Mouse (Mus musculus): ENCODE data around the gene Gtf2ird1. TPM values are rescaled to one million over a fixed set of nuclear protein-coding genes. Genes with fewer than 3 reads are reported as not detected.

Gene Gtf2ird1
- polyA plus RNA-seq, 1 experiment = 94.2 TPM

GRCm38 (mm10) chr5:134321699-134322098 is 134.8 kb downstream of the Gtf2ird1 start:
- no peaks in the 10 kb centered on the region for H3K4me1 ChIP-seq (ENCODE audit: control insufficient read depth, insufficient read depth, low read length)
- H3K36me3 ChIP-seq (ENCODE audit: control insufficient read depth, insufficient read depth, low read length, poor library complexity, severe bottlenecking) = no peaks in the 10 kb centered on the region
- H3K27me3 ChIP-seq (ENCODE audit: control insufficient read depth, insufficient read depth, low read length, poor library complexity, severe bottlenecking) = no peaks in the 10 kb centered on the region
- no peak overlapping the region for H3K4me3 ChIP-seq (ENCODE audit: low read depth, low read length)
- TF ChIP-seq CTCF (IDR thresholded peaks at IDR 0.05; ENCODE audit: low read depth, low read length) = no peak
- no peak for TF ChIP-seq POLR2A (IDR thresholded peaks at IDR 0.05; ENCODE audit: insufficient read depth, low read length)
- no peak for TF ChIP-seq EP300 (IDR thresholded peaks at IDR 0.05; ENCODE audit: insufficient read depth, low read depth, low read length)
- no peak overlapping the region for H3K27ac ChIP-seq (ENCODE audit: insufficient read depth, low read length)
- H3K9me3 ChIP-seq (replicated peaks; ENCODE audit: control insufficient read depth, insufficient read depth, low read length, poor library complexity, severe bottlenecking) = no peaks in the 10 kb centered on the region
- H3K9ac ChIP-seq (ENCODE audit: low read depth, poor library complexity, severe bottlenecking) = no peak overlapping the region

GRCm38 (mm10) chr5:134318903-134319302 is 137.6 kb downstream of the Gtf2ird1 start:
- H3K4me1 ChIP-seq (ENCODE audit: control insufficient read depth, insufficient read depth, low read length) = no peaks in the 10 kb centered on the region
- H3K4me3 ChIP-seq (ENCODE audit: low read depth, low read length) = no peak overlapping the region
- H3K27ac ChIP-seq (ENCODE audit: insufficient read depth, low read length) = no peak overlapping the region
- H3K36me3 ChIP-seq (ENCODE audit: control insufficient read depth, insufficient read depth, low read length, poor library complexity, severe bottlenecking) = no peaks in the 10 kb centered on the region
- TF ChIP-seq EP300 (IDR thresholded peaks at IDR 0.05; ENCODE audit: insufficient read depth, low read depth, low read length) = no peak
- no peak for TF ChIP-seq CTCF (IDR thresholded peaks at IDR 0.05; ENCODE audit: low read depth, low read length)
- no peak for TF ChIP-seq POLR2A (IDR thresholded peaks at IDR 0.05; ENCODE audit: insufficient read depth, low read length)
- no peaks in the 10 kb centered on the region for H3K9me3 ChIP-seq (replicated peaks; ENCODE audit: control insufficient read depth, insufficient read depth, low read length, poor library complexity, severe bottlenecking)
- H3K27me3 ChIP-seq (ENCODE audit: control insufficient read depth, insufficient read depth, low read length, poor library complexity, severe bottlenecking) = no peaks in the 10 kb centered on the region
- no peak overlapping the region for H3K9ac ChIP-seq (ENCODE audit: low read depth, poor library complexity, severe bottlenecking)

- Histone ChIP-seq H3K36me3 (ENCODE audit: control insufficient read depth, insufficient read depth, low read length, poor library complexity, severe bottlenecking) (no peaks in the 10 kb centered on the region), H3K4me1 (ENCODE audit: control insufficient read depth, insufficient read depth, low read length) (no peaks in the 10 kb centered on the region), H3K27ac (ENCODE audit: insufficient read depth, low read length) (no peak overlapping the region), H3K9me3 (replicated peaks; ENCODE audit: control insufficient read depth, insufficient read depth, low read length, poor library complexity, severe bottlenecking) (no peaks in the 10 kb centered on the region), H3K27me3 (ENCODE audit: control insufficient read depth, insufficient read depth, low read length, poor library complexity, severe bottlenecking) (no peaks in the 10 kb centered on the region), H3K4me3 (ENCODE audit: low read depth, low read length) (no peak overlapping the region), H3K9ac (ENCODE audit: low read depth, poor library complexity, severe bottlenecking) (no peak overlapping the region)
- no peak for TF ChIP-seq POLR2A (IDR thresholded peaks at IDR 0.05; ENCODE audit: insufficient read depth, low read length)
- TF ChIP-seq EP300 (IDR thresholded peaks at IDR 0.05; ENCODE audit: insufficient read depth, low read depth, low read length) = no peak
- no peak for TF ChIP-seq CTCF (IDR thresholded peaks at IDR 0.05; ENCODE audit: low read depth, low read length)
Measured at GRCm38 (mm10) chr5:134316721-134317120, 139.8 kb downstream of the Gtf2ird1 start.

GRCm38 (mm10) chr5:134315623-134316350 is 140.7 kb downstream of the Gtf2ird1 start:
- peak overlapping the region; percentile 95 for H3K9ac ChIP-seq (ENCODE audit: low read depth, poor library complexity, severe bottlenecking)
- H3K36me3 ChIP-seq (ENCODE audit: control insufficient read depth, insufficient read depth, low read length, poor library complexity, severe bottlenecking) = no peaks in the 10 kb centered on the region
- peak overlapping the region; percentile 79 for H3K27ac ChIP-seq (ENCODE audit: insufficient read depth, low read length)
- H3K27me3 ChIP-seq (ENCODE audit: control insufficient read depth, insufficient read depth, low read length, poor library complexity, severe bottlenecking) = no peaks in the 10 kb centered on the region
- H3K9me3 ChIP-seq (replicated peaks; ENCODE audit: control insufficient read depth, insufficient read depth, low read length, poor library complexity, severe bottlenecking) = no peaks in the 10 kb centered on the region
- H3K4me1 ChIP-seq (ENCODE audit: control insufficient read depth, insufficient read depth, low read length) = no peaks in the 10 kb centered on the region
- TF ChIP-seq POLR2A (IDR thresholded peaks at IDR 0.05; ENCODE audit: insufficient read depth, low read length) (no peak), EP300 (IDR thresholded peaks at IDR 0.05; ENCODE audit: insufficient read depth, low read depth, low read length) (no peak), CTCF (IDR thresholded peaks at IDR 0.05; ENCODE audit: low read depth, low read length) (no peak)
- peak overlapping the region; percentile 17; the same call in 1 of the 2 replicates for H3K4me3 ChIP-seq (ENCODE audit: low read depth, low read length)

DNA sequence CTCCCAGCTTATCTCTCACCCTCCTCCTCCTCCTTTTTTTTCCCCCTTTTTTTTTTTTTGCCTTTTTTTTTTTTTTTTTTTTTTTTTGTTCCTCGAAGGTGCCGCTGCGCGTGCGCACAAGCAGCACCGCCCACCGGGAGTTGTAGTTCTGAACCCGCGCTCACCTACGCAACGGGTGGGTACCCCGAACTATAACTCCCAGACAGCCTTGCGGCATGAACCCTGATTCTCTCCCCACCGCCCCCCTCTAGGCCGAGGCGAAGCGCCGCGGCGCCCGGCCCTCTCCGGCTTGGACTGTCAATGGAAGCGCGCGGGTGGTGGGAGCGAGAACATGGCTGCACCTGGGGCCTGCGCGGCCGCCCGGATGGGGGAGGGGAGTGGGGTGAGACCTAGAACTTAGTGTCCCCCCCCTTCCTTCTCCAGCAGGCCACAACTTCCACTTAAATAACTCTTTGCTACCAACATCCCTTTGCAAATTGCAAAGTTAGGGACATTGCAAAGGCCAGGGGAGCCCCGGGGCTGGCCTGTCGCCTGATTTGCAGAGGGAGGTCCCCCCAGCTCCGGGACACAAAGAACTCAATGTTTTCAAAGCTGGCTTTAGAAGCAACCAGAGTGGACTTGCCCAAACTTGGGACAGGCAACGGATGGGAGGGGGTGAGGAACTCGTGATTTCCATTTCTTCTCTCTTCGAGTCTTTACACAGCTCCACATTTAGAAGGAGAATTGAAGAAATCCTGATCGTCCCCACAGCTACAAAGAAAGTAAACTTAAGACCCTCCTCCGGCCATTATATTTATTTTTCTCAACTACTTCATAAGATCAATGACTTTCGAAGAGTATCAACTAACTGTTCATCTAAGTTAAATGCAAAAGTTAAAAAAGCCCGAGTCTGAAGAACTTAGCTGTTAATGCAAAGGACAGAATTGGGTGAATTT is 141.6 kb downstream of the Gtf2ird1 start, which contains the start of gene Gtf2i:
Gene Gtf2i (minus strand): TSS at position 73 of the 935 bp plus-strand sequence.
- Histone ChIP-seq H3K4me1 (ENCODE audit: control insufficient read depth, insufficient read depth, low read length) (no peaks in the 10 kb centered on the region), H3K9me3 (replicated peaks; ENCODE audit: control insufficient read depth, insufficient read depth, low read length, poor library complexity, severe bottlenecking) (no peaks in the 10 kb centered on the region), H3K36me3 (ENCODE audit: control insufficient read depth, insufficient read depth, low read length, poor library complexity, severe bottlenecking) (0 out of 2 replicates have a peak, but pooled peaks cover 6% of the 10 kb centered on the region), H3K27me3 (ENCODE audit: control insufficient read depth, insufficient read depth, low read length, poor library complexity, severe bottlenecking) (no peaks in the 10 kb centered on the region), H3K4me3 (ENCODE audit: low read depth, low read length) (peak within 1 kb of the TSS; percentile 88), H3K27ac (ENCODE audit: insufficient read depth, low read length) (peak within 1 kb of the TSS; percentile 79), H3K9ac (ENCODE audit: low read depth, poor library complexity, severe bottlenecking) (peak within 1 kb of the TSS; percentile 95)
- no peak for TF ChIP-seq CTCF (IDR thresholded peaks at IDR 0.05; ENCODE audit: low read depth, low read length)
- no peak for TF ChIP-seq POLR2A (IDR thresholded peaks at IDR 0.05; ENCODE audit: insufficient read depth, low read length)
- TF ChIP-seq EP300 (IDR thresholded peaks at IDR 0.05; ENCODE audit: insufficient read depth, low read depth, low read length) = no peak

Measured in ES-Bruce4 (cell line).